Mouse (Mus musculus): ENCODE results near the gene Rpl36-ps4. TPM values are rescaled to one million over a fixed set of nuclear protein-coding genes. Genes with fewer than 3 reads are reported as not detected.

Gene Rpl36-ps4
- polyA plus RNA-seq, 1 experiment from 2014 or later: not detected

GRCm38 (mm10) chr17:87882594-87882993, 38.2 kb upstream of the Rpl36-ps4 start:
- Histone ChIP-seq H3K4me1 (peaks cover 25% of the 10 kb centered on the region), H3K27ac (replicated peaks) (no peak overlapping the region), H3K36me3 (no peaks in the 10 kb centered on the region), H3K9me3 (no peaks in the 10 kb centered on the region), H3K4me3 (no peak overlapping the region), H3K4me2 (replicated peaks) (no peak overlapping the region), H3K9ac (replicated peaks) (no peak overlapping the region), H3K27me3 (peaks cover 16% of the 10 kb centered on the region; the same call in 1 of the 2 replicates)
- ATAC-seq (ENCODE audit: low FRiP score, low read depth): no peak
- WGBS: 67% methylated on average over 1 of the region's 1 CpGs

- H3K4me3 ChIP-seq: no peak overlapping the region
- no peak overlapping the region for H3K9ac ChIP-seq (replicated peaks)
- 56% methylated on average over 6 of the region's 6 CpGs for WGBS
- H3K27me3 ChIP-seq: peaks cover 7% of the 10 kb centered on the region; the same call in 1 of the 2 replicates
- no peak overlapping the region for H3K4me2 ChIP-seq (replicated peaks)
- no peaks in the 10 kb centered on the region for H3K36me3 ChIP-seq
- no peaks in the 10 kb centered on the region for H3K9me3 ChIP-seq
- peaks cover 8% of the 10 kb centered on the region for H3K4me1 ChIP-seq
- H3K27ac ChIP-seq (replicated peaks): no peak overlapping the region
- ATAC-seq (ENCODE audit: low FRiP score, low read depth): peak; percentile 16; the same call in 1 of the 2 replicates
Measured at GRCm38 (mm10) chr17:87897175-87897574, 23.6 kb upstream of the Rpl36-ps4 start.

- 75% methylated on average over 4 of the region's 4 CpGs for WGBS
- H3K36me3 ChIP-seq: no peaks in the 10 kb centered on the region
- no peak overlapping the region for H3K9ac ChIP-seq (replicated peaks)
- H3K27ac ChIP-seq (replicated peaks): no peak overlapping the region
- H3K4me3 ChIP-seq: no peak overlapping the region
- ATAC-seq (ENCODE audit: low FRiP score, low read depth): no peak
- H3K4me2 ChIP-seq (replicated peaks): no peak overlapping the region
- peaks cover 7% of the 10 kb centered on the region; the same call in 1 of the 2 replicates for H3K27me3 ChIP-seq
- no peaks in the 10 kb centered on the region for H3K9me3 ChIP-seq
- H3K4me1 ChIP-seq: peaks cover 20% of the 10 kb centered on the region
Measured at GRCm38 (mm10) chr17:87900677-87901076, 20.1 kb upstream of the Rpl36-ps4 start.

- Histone ChIP-seq H3K4me3 (no peak overlapping the region), H3K9me3 (no peaks in the 10 kb centered on the region), H3K4me2 (replicated peaks) (no peak overlapping the region), H3K4me1 (peaks cover 20% of the 10 kb centered on the region), H3K27ac (replicated peaks) (no peak overlapping the region), H3K27me3 (peaks cover 7% of the 10 kb centered on the region; the same call in 1 of the 2 replicates), H3K36me3 (no peaks in the 10 kb centered on the region), H3K9ac (replicated peaks) (no peak overlapping the region)
- 50% methylated on average over 7 of the region's 7 CpGs for WGBS
- ATAC-seq (ENCODE audit: low FRiP score, low read depth): no peak
Measured at GRCm38 (mm10) chr17:87901163-87901562, 19.6 kb upstream of the Rpl36-ps4 start.

- peaks cover 7% of the 10 kb centered on the region; the same call in 1 of the 2 replicates for H3K27me3 ChIP-seq
- H3K9me3 ChIP-seq: no peaks in the 10 kb centered on the region
- H3K4me3 ChIP-seq: no peak overlapping the region
- ATAC-seq (ENCODE audit: low FRiP score, low read depth): peak; percentile 67
- WGBS: 11% methylated on average over 6 of the region's 6 CpGs
- H3K4me1 ChIP-seq: peaks cover 20% of the 10 kb centered on the region; the same call in 1 of the 2 replicates
- H3K9ac ChIP-seq (replicated peaks): no peak overlapping the region
- H3K36me3 ChIP-seq: no peaks in the 10 kb centered on the region
- H3K4me2 ChIP-seq (replicated peaks): peak overlapping the region; percentile 14; the same call in 1 of the 2 replicates
- H3K27ac ChIP-seq (replicated peaks): peak overlapping the region; percentile 69
Measured at GRCm38 (mm10) chr17:87903213-87903612, 17.6 kb upstream of the Rpl36-ps4 start.

GRCm38 (mm10) chr17:87903725-87904124, 17.1 kb upstream of the Rpl36-ps4 start:
- no peak for ATAC-seq (ENCODE audit: low FRiP score, low read depth)
- Histone ChIP-seq H3K4me2 (replicated peaks) (no peak overlapping the region), H3K27me3 (peaks cover 7% of the 10 kb centered on the region; the same call in 1 of the 2 replicates), H3K4me1 (peaks cover 20% of the 10 kb centered on the region; the same call in 1 of the 2 replicates), H3K4me3 (no peak overlapping the region), H3K9ac (replicated peaks) (no peak overlapping the region), H3K36me3 (no peaks in the 10 kb centered on the region), H3K27ac (replicated peaks) (peak overlapping the region; percentile 69), H3K9me3 (no peaks in the 10 kb centered on the region)
- 87% methylated on average over 8 of the region's 8 CpGs for WGBS

GRCm38 (mm10) chr17:87915386-87915785, 5.4 kb upstream of the Rpl36-ps4 start:
- no peaks in the 10 kb centered on the region for H3K27me3 ChIP-seq
- H3K4me2 ChIP-seq (replicated peaks): no peak overlapping the region
- WGBS: 85% methylated on average over 3 of the region's 3 CpGs
- no peaks in the 10 kb centered on the region for H3K36me3 ChIP-seq
- H3K4me3 ChIP-seq: no peak overlapping the region
- H3K9ac ChIP-seq (replicated peaks): no peak overlapping the region
- no peak for ATAC-seq (ENCODE audit: low FRiP score, low read depth)
- H3K9me3 ChIP-seq: peaks cover 12% of the 10 kb centered on the region; the same call in 1 of the 2 replicates
- H3K4me1 ChIP-seq: no peaks in the 10 kb centered on the region
- no peak overlapping the region for H3K27ac ChIP-seq (replicated peaks)

GRCm38 (mm10) chr17:87918121-87918520, 2.7 kb upstream of the Rpl36-ps4 start:
- Histone ChIP-seq H3K4me3 (no peak overlapping the region), H3K36me3 (no peaks in the 10 kb centered on the region), H3K9me3 (no peaks in the 10 kb centered on the region), H3K4me1 (no peaks in the 10 kb centered on the region), H3K27me3 (no peaks in the 10 kb centered on the region), H3K4me2 (replicated peaks) (no peak overlapping the region), H3K27ac (replicated peaks) (no peak overlapping the region), H3K9ac (replicated peaks) (no peak overlapping the region)
- ATAC-seq (ENCODE audit: low FRiP score, low read depth): no peak
- WGBS: 83% methylated on average over 5 of the region's 5 CpGs

GRCm38 (mm10) chr17:87934326-87934725, 13.5 kb downstream of the Rpl36-ps4 start:
- Histone ChIP-seq H3K36me3 (no peaks in the 10 kb centered on the region), H3K4me3 (no peak overlapping the region), H3K9ac (replicated peaks) (no peak overlapping the region), H3K9me3 (no peaks in the 10 kb centered on the region), H3K4me1 (no peaks in the 10 kb centered on the region), H3K27me3 (no peaks in the 10 kb centered on the region), H3K4me2 (replicated peaks) (no peak overlapping the region), H3K27ac (replicated peaks) (no peak overlapping the region)
- ATAC-seq (ENCODE audit: low FRiP score, low read depth): no peak
- 82% methylated on average over 10 of the region's 10 CpGs for WGBS

- no peak overlapping the region for H3K27ac ChIP-seq (replicated peaks)
- H3K4me1 ChIP-seq: no peaks in the 10 kb centered on the region
- no peak for ATAC-seq (ENCODE audit: low FRiP score, low read depth)
- whole genome bisulfite sequencing: 90% methylated on average over 8 of the region's 8 CpGs
- no peaks in the 10 kb centered on the region for H3K27me3 ChIP-seq
- no peaks in the 10 kb centered on the region for H3K9me3 ChIP-seq
- no peaks in the 10 kb centered on the region for H3K36me3 ChIP-seq
- no peak overlapping the region for H3K9ac ChIP-seq (replicated peaks)
- no peak overlapping the region for H3K4me3 ChIP-seq
- H3K4me2 ChIP-seq (replicated peaks): no peak overlapping the region
Measured at GRCm38 (mm10) chr17:87934736-87935135, 14.0 kb downstream of the Rpl36-ps4 start.

- H3K4me1 ChIP-seq: no peaks in the 10 kb centered on the region
- 84% methylated on average over 4 of the region's 4 CpGs for WGBS
Measured at GRCm38 (mm10) chr17:87936156-87936555, 15.4 kb downstream of the Rpl36-ps4 start.

GRCm38 (mm10) chr17:87948965-87949584, 28.3 kb downstream of the Rpl36-ps4 start:
- peak; percentile 66; the same call in 1 of the 2 replicates for ATAC-seq (ENCODE audit: low FRiP score, low read depth)
- no peaks in the 10 kb centered on the region for H3K4me1 ChIP-seq
- H3K9me3 ChIP-seq: no peaks in the 10 kb centered on the region
- H3K36me3 ChIP-seq: no peaks in the 10 kb centered on the region
- WGBS: 46% methylated on average over 16 of the region's 16 CpGs
- H3K27ac ChIP-seq (replicated peaks): no peak overlapping the region
- no peak overlapping the region for H3K4me2 ChIP-seq (replicated peaks)
- H3K27me3 ChIP-seq: no peaks in the 10 kb centered on the region
- H3K9ac ChIP-seq (replicated peaks): no peak overlapping the region
- H3K4me3 ChIP-seq: no peak overlapping the region

More at GRCm38 (mm10) chr17:87936156-87936555, 15.4 kb downstream of the Rpl36-ps4 start:
- H3K27ac ChIP-seq (replicated peaks): no peak overlapping the region
- no peaks in the 10 kb centered on the region for H3K36me3 ChIP-seq
- no peak overlapping the region for H3K9ac ChIP-seq (replicated peaks)
- H3K9me3 ChIP-seq: no peaks in the 10 kb centered on the region
- no peak for ATAC-seq (ENCODE audit: low FRiP score, low read depth)
- H3K4me3 ChIP-seq: no peak overlapping the region
- H3K27me3 ChIP-seq: no peaks in the 10 kb centered on the region
- no peak overlapping the region for H3K4me2 ChIP-seq (replicated peaks)
